In genomic region chr12:32015268-32015769, GRCm38 (mm10) we compare ENCODE assay signal across 8 mouse cellular contexts. TPM values are rescaled to one million over a fixed set of nuclear protein-coding genes. Genes with fewer than 3 reads are reported as not detected.
DNase-seq lines count a peak whose midpoint lies in the region; ATAC-seq lines count a peak whose summit lies in the region.

No protein-coding gene starts in this region.

- no peak overlapping the region for H3K4me3 ChIP-seq in hindbrain, embryonic 11.5 days (ENCODE audit: low read depth, low read length)

- no peak overlapping the region for H3K4me2 ChIP-seq in hindbrain, embryonic 11.5 days (replicated peaks; ENCODE audit: low read depth, low read length)

- no peaks in the 10 kb centered on the region for H3K27me3 ChIP-seq in hindbrain, embryonic 11.5 days (ENCODE audit: control insufficient read depth, insufficient read depth, low read length)

- ATAC-seq in hindbrain, embryonic 11.5 days (ENCODE audit: low FRiP score) = peak; percentile 70

- H3K4me1 ChIP-seq in hindbrain, embryonic 11.5 days (replicated peaks; ENCODE audit: control insufficient read depth, insufficient read depth, low read length) = no peaks in the 10 kb centered on the region

- H3K27ac ChIP-seq in hindbrain, embryonic 11.5 days (ENCODE audit: low read depth, low read length) = no peak overlapping the region

- H3K36me3 ChIP-seq in hindbrain, embryonic 11.5 days (ENCODE audit: control insufficient read depth, insufficient read depth, low read length) = no peaks in the 10 kb centered on the region

- WGBS in hindbrain, embryonic 11.5 days = 43% methylated on average over 6 of the region's 6 CpGs

- DNase-seq in heart, adult 11 months = peak; percentile 79
- DNase-seq in heart, adult 9 months (ENCODE audit: low spot score in 2 of 2) = no peak
- DNase-seq in Muller cell, postnatal 12 days (ENCODE audit: inconsistent ontology term) = peak; percentile 9
- peak; percentile 34 for DNase-seq in hindbrain, embryonic 11.5 days (ENCODE audit: low spot score)
- peak; percentile 35 for DNase-seq in naive thymus-derived CD4-positive, alpha-beta T cell, adult 2 months (ENCODE audit: low read depth)
- no peak for DNase-seq in testis, postnatal 10 days (ENCODE audit: low spot score)
- no peak for DNase-seq in gastrocnemius, postnatal 10 days
- DNase-seq in kidney, postnatal 14 days = no peak

- no peak overlapping the region for H3K9ac ChIP-seq in hindbrain, embryonic 11.5 days (ENCODE audit: low read depth, low read length)

- H3K9me3 ChIP-seq in hindbrain, embryonic 11.5 days (ENCODE audit: control insufficient read depth, low read length) = no peaks in the 10 kb centered on the region

RNA-seq across cellular contexts. Expression of gene Prkar2b, which starts 45.8 kb away (rescaled TPM):
- polyA plus RNA-seq in hindbrain, embryonic 11.5 days (2014; fragmentation: Nextera tagmentation; extraction: Ambion mirVana) = 75.5 and 80.6 TPM in 2 replicates
- 1 to 10 TPM; 6.8 to 7.8 TPM for total RNA-seq in gastrocnemius, postnatal 10 days (2021)

Comparison
In these comparisons a context has a peak if more than half of its experiments do, and no peak if none do; other contexts are left out.
1. DNase-seq: peak in heart, adult 11 months (single experiment), Muller cell, postnatal 12 days (single experiment), hindbrain, embryonic 11.5 days (single experiment) and naive thymus-derived CD4-positive, alpha-beta T cell, adult 2 months (single experiment); none in heart, adult 9 months (0 of 2), testis, postnatal 10 days (single experiment), gastrocnemius, postnatal 10 days (single experiment) and kidney, postnatal 14 days (single experiment).